Mouse (Mus musculus) embryonic fibroblast, embryonic 13.5 days (primary cell): ENCODE results near the gene Ctsw. TPM values are rescaled to one million over a fixed set of nuclear protein-coding genes. Genes with fewer than 3 reads are reported as not detected.

Experiments
- H3K27ac ChIP-seq: 2 replicates; pipeline ENCODE4 v1.5.1; 2012; ENCODE audit warnings: low read length, control low read depth, inconsistent platforms; ENCODE audit not compliant: insufficient read depth
- H3K4me1 ChIP-seq: 2 replicates; pipeline ENCODE4 v1.6.1; 2011; ENCODE audit warnings: low read length; ENCODE audit not compliant: control insufficient read depth, insufficient read depth
- H3K4me3 ChIP-seq: 2 replicates; pipeline ENCODE4 v1.5.1; 2011; ENCODE audit warnings: mild to moderate bottlenecking, control low read depth, low read length; ENCODE audit not compliant: insufficient read depth
- CTCF ChIP-seq: IDR thresholded peaks from 2 replicates; pipeline ENCODE4 v1.5.1; 2011; ENCODE audit warnings: mild to moderate bottlenecking, control low read depth, low read length, moderate library complexity, borderline replicate concordance; ENCODE audit not compliant: insufficient read depth
- POLR2A ChIP-seq: IDR thresholded peaks from 2 replicates; pipeline ENCODE4 v1.6.1; 2011; ENCODE audit warnings: low read depth, mild to moderate bottlenecking, control low read depth, low read length, moderate library complexity
- polyA plus RNA-seq: library from polyadenylated mRNA; stranded (reverse); fragments of >200 nt; gene quantifications from 2 replicates; pipeline ENCODE4 v1.2.4, GENCODE M21; 2011; ENCODE audit warnings: low read depth; ENCODE audit not compliant: missing spikeins, insufficient read length

The Ctsw gene
- polyA plus RNA-seq, 1 experiment, result 0.76 TPM

DNA sequence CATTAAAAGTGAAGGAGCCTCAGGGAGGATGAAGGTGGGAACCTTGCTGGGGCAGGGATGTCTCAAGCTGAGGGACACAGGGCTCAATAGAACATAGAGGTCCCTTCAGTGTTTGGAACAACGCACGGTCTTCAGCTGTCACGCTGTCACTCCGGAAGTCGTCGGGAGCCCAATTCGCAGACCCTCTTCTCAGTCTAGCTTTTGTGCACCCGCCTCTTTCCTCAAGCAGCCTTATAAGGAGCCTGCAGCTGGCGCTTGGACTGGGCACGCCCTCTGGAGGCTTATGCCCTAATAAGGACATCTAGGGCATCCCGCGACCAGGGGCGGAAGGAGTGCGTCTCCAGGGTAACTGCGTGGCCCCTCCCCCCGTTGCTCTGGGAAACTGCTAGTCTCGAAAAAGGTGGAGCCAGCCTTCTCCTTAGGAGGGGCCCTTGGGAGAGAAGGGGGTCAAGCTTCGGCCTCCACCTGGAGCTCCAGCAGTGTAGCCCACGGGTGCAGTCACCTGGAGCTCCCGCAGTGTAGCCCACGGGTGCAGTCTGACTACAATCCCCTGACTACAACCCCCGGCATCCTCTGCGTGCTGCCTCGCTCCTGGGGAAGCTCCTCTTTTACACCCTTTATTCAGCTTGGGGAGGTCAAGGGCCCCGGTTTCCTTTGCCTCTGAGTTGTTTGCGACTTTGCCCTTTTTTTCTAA, 20.7 kb upstream of the Ctsw start:
- TF ChIP-seq POLR2A, result peak; percentile 90
- TF ChIP-seq CTCF, result no peak
- peaks cover 4% of the 10 kb centered on the region; the same call in 1 of the 2 replicates for H3K4me1 ChIP-seq
- peak overlapping the region; percentile 99 for H3K27ac ChIP-seq
- peak overlapping the region; percentile 13 for H3K4me3 ChIP-seq

DNA sequence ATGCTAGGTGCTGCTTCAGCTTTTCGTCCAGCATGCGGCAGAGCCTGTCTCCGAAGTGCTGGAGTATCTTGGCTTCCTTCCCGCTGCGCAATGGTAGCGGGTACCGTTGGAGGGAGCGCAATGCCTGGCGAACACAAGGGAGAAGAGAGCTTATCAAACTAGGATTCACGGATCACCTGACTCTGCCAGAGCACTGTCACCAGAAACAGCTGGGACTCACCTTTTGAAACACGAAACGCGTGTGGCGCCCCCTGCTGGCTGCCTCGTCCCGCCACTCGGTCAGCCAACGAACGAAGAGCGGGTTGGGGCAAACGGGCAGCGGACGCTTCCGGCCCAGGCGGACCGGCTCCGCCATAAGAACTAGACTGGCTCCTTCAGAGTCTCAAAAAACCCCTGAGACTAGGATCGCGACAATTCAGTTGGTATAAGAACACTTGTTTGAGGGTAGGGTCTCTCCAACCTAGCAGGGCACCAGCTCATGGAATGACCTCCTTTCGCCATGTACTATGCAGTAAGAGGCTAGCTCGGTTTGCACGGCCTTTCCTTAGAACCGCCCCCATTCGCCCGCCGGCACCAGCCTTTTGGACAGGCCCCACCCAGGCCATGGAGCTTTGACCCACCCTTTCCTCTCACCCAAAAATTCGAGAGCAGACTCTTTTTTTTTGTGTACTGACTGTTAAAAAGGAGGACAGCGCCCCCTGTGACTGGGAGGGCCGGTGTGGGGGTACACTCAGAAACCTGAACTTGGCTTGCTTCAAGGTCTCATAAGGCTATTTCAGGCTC, 19.7 kb upstream of the Ctsw start, which contains the start of gene Mus81:
Mus81 (minus strand) TSS at position 635 of the 783 bp plus-strand sequence.
- H3K4me3 ChIP-seq, result peak within 1 kb of the TSS; percentile 66
- TF ChIP-seq CTCF (peak; percentile 78), POLR2A (peak; percentile 92)
- peak within 1 kb of the TSS; percentile 99 for H3K27ac ChIP-seq
- peaks cover 4% of the 10 kb centered on the region; the same call in 1 of the 2 replicates for H3K4me1 ChIP-seq

DNA sequence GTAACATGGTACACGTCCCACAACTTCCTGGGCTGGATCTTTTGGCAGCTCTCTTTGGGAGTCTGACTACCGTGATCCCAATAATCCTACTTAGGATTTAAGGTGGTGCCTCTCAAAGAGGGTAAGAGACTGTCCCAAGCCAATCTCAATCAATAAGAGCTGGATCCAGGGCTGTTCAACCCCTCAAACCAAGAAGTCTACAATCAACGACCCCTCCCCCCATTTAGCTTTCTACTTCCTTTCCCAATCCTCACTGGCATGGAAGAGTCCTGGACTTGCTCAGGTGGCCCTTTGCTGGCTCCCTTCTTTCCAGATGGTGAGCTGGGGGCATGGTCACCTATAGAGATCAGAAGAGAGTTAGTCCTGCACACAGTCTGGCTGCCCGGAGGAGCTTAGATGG, 18.5 kb upstream of the Ctsw start:
- TF ChIP-seq CTCF (no peak), POLR2A (peak; percentile 30; the same call in 1 of the 2 replicates)
- Histone ChIP-seq H3K4me3 (no peak overlapping the region), H3K27ac (peak overlapping the region; percentile 95; the same call in 1 of the 2 replicates), H3K4me1 (peaks cover 4% of the 10 kb centered on the region; the same call in 1 of the 2 replicates)

DNA sequence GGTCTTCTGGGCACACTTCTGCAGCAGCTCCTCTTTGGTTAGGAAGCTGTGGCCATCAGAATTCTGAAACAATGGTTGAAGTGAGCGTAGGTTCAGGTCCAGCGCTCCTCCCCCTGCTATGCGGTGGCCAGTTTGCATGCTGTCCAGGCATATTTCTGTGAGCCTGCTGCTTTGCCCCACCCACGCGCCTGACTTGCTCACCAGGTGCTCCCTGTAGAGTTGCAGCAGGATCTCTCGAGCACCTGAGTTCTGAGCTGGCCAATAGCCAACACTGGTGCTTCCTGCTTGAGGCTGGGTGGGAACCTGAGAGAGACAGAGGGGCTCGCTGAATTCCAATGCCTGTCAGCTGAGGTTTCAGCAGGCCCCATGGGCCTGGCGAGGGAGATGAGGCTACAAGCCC, 18.0 kb upstream of the Ctsw start:
- Histone ChIP-seq H3K4me3 (no peak overlapping the region), H3K27ac (no peak overlapping the region), H3K4me1 (peaks cover 4% of the 10 kb centered on the region; the same call in 1 of the 2 replicates)
- peak; percentile 50; the same call in 1 of the 2 replicates for TF ChIP-seq POLR2A
- TF ChIP-seq CTCF, result no peak

DNA sequence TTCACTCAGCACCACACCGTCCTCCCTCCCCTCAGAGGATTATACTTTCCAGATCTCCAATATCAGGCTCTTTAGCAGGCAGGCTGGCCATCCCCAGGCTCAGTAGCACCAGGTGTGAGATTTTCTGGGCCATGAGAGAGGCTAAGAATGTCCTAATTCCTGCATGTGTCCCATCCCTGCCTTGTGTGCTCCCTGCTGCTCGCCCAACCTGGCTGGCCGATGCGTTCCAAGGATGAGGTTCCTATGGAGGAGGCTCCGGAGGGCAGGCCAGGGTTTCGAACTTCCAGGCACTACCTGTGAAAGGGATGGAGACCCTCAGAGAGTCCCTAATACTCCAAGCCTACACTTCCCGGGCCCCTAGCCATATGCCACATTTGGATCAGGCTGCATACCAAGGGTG, 17.5 kb upstream of the Ctsw start:
- no peak for TF ChIP-seq CTCF
- no peak overlapping the region for H3K4me3 ChIP-seq
- peaks cover 4% of the 10 kb centered on the region; the same call in 1 of the 2 replicates for H3K4me1 ChIP-seq
- H3K27ac ChIP-seq, result no peak overlapping the region

DNA sequence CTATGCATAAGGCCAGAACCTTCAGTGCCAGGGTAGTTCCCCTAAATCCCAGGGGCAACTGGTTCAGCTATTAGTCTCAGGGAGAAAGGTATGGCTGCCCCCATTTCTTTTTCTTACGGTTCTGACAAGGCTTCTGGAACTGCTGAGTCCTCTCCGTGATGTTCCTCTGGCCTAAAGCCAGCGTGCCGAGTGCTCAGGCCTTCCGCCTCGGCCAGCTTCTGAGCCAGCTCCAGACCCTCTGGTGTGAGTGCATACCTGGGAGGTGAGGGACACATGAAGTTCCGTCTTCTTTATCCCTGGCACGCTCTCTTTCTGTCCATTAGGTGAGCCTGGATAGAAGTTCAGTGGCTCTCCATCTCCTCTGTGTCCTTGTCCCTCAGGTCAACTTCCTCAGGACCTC, 17.1 kb upstream of the Ctsw start:
- peaks cover 4% of the 10 kb centered on the region; the same call in 1 of the 2 replicates for H3K4me1 ChIP-seq
- TF ChIP-seq CTCF, result no peak
- TF ChIP-seq POLR2A, result peak; percentile 43; the same call in 1 of the 2 replicates
- no peak overlapping the region for H3K4me3 ChIP-seq
- H3K27ac ChIP-seq, result no peak overlapping the region

DNA sequence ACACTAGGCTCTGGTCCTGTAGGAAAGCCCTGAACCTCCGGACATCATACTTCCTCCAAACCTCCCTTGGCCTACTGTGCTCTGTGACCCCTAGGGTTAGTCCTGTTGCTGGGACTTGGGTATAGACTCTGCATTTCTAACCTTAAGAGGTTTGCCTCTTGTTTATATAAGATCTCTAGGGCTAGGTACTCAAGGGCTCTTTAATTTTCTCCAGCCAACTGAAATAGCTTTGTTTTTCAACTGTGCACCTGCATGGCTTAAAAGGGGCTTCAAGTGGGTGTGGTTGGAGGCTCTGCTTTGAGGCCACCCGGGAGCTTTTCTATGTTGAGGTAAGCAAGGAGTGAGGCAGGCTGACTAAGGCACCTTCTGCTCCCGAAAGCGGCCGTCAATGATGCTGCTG, 16.2 kb upstream of the Ctsw start:
- TF ChIP-seq POLR2A (no peak; the same call in 1 of the 2 replicates), CTCF (no peak)
- Histone ChIP-seq H3K4me1 (peaks cover 4% of the 10 kb centered on the region; the same call in 1 of the 2 replicates), H3K27ac (no peak overlapping the region), H3K4me3 (no peak overlapping the region)

DNA sequence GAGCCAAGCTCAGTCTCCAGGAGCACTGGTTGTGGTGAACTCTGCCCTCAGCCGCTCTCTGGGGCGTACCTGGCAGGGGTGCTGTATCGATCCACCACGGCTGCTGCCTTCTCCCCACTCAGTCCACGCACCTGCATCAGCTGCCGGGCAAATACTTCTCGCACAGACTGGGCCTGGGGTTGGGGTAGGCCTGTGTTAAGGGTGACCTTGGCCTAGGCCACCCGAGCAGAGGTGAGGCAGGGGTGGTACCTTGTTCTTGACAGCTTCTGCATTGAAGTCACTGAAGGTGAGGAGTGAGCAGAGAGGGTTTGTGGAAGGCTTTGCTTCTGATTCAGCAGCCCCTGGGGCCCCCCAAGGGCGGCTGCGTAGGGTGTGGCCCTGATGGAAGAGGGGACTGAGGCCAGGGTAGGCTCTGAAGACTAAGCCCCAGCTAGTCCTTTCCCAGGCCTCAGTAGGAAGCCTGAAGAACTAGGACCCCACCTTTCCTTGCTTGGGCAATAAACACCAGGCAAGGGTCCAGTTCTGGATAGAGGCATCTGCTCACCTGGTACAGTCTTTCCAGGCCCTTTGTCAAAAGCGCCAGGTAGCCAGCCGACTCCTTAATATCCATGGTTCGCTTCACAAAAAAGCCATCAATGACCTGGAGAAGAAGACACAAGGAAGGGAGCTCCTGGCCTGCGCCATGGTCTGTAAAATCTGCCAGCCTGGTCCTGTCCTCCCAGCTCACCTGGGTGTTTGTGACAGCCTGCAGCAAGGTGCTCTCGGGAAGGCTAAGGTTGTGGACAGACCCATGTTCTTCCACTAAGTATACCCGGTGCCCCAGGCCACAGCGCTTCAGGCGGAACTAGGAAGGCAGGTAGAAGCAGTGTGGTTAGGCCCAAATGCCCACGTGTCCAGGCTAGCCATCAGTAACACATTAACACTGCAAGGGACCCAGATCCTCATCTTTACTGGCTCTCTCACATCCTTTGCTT, 15.4 kb upstream of the Ctsw start:
- H3K4me1 ChIP-seq, result peaks cover 4% of the 10 kb centered on the region; the same call in 1 of the 2 replicates
- H3K4me3 ChIP-seq, result no peak overlapping the region
- TF ChIP-seq CTCF, result no peak
- TF ChIP-seq POLR2A, result peak; percentile 33; the same call in 1 of the 2 replicates
- H3K27ac ChIP-seq, result no peak overlapping the region

DNA sequence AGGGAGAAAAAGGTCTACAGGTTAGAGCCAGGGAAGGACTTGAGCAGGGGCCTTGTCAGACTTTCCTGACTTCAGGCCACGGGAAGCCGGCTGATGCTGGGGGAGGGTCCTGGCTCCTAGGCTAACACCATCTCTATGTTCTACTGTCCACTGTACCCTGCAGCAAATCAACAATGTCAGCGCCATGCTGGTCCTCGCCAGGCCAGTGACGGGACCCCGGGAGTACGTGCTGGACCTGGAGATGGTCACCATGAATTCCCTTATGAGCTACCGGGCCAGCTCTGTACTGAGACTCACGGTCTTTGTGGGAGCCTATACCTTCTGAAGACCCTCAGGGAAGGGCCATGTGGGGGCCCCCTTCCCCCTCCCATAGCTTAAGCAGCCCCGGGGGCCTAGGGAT, 13.1 kb upstream of the Ctsw start:
- Histone ChIP-seq H3K4me3 (no peak overlapping the region), H3K27ac (no peak overlapping the region)
- TF ChIP-seq POLR2A, result no peak
- no peak for TF ChIP-seq CTCF

More for the DNA sequence above, 13.1 kb upstream of the Ctsw start:
- 0 out of 2 replicates have a peak, but pooled peaks cover 3% of the 10 kb centered on the region for H3K4me1 ChIP-seq
